Mouse (Mus musculus): Measurements from ENCODE around the gene Acox3. TPM values are rescaled to one million over a fixed set of nuclear protein-coding genes. Genes with fewer than 3 reads are reported as not detected.

Gene Acox3
- polyA plus RNA-seq, 1 experiment, result 63.0 TPM

- no peak overlapping the region for H3K27ac ChIP-seq (ENCODE audit: insufficient read depth, low read length)
- H3K27me3 ChIP-seq (ENCODE audit: control insufficient read depth, insufficient read depth, low read length), result no peaks in the 10 kb centered on the region
- H3K36me3 ChIP-seq (ENCODE audit: control insufficient read depth, insufficient read depth, low read length), result peaks cover 47% of the 10 kb centered on the region
- WGBS, result 62% methylated on average over 12 of the region's 12 CpGs
- no peak for TF ChIP-seq POLR2A (IDR thresholded peaks at IDR 0.05; ENCODE audit: low read depth, low read length)
- TF ChIP-seq CTCF (IDR thresholded peaks at IDR 0.05; ENCODE audit: extremely low read depth, insufficient read depth, insufficient read length, insufficient replicate concordance), result no peak
- no peaks in the 10 kb centered on the region for H3K4me1 ChIP-seq (ENCODE audit: control insufficient read depth, insufficient read depth, insufficient read length)
- H3K4me3 ChIP-seq (ENCODE audit: extremely low read depth, insufficient read depth, insufficient read length), result no peak overlapping the region
- no peak for DNase-seq (ENCODE audit: low read depth in 1 of 2, low spot score in 2 of 2)
Observed at GRCm38 (mm10) chr5:35609381-35609780, 26.5 kb downstream of the Acox3 start.

- DNase-seq (ENCODE audit: low read depth in 1 of 2, low spot score in 2 of 2), result no peak
- TF ChIP-seq POLR2A (IDR thresholded peaks at IDR 0.05; ENCODE audit: low read depth, low read length) (no peak), CTCF (IDR thresholded peaks at IDR 0.05; ENCODE audit: extremely low read depth, insufficient read depth, insufficient read length, insufficient replicate concordance) (no peak)
- Histone ChIP-seq H3K4me3 (ENCODE audit: extremely low read depth, insufficient read depth, insufficient read length) (no peak overlapping the region), H3K27ac (ENCODE audit: insufficient read depth, low read length) (no peak overlapping the region), H3K27me3 (ENCODE audit: control insufficient read depth, insufficient read depth, low read length) (no peaks in the 10 kb centered on the region), H3K4me1 (ENCODE audit: control insufficient read depth, insufficient read depth, insufficient read length) (no peaks in the 10 kb centered on the region), H3K36me3 (ENCODE audit: control insufficient read depth, insufficient read depth, low read length) (peaks cover 45% of the 10 kb centered on the region)
- WGBS, result 64% methylated on average over 2 of the region's 2 CpGs
Observed at GRCm38 (mm10) chr5:35609971-35610370, 27.1 kb downstream of the Acox3 start.

GRCm38 (mm10) chr5:35610381-35610780 is 27.5 kb downstream of the Acox3 start:
- Histone ChIP-seq H3K36me3 (ENCODE audit: control insufficient read depth, insufficient read depth, low read length) (peaks cover 43% of the 10 kb centered on the region), H3K4me1 (ENCODE audit: control insufficient read depth, insufficient read depth, insufficient read length) (no peaks in the 10 kb centered on the region), H3K27me3 (ENCODE audit: control insufficient read depth, insufficient read depth, low read length) (no peaks in the 10 kb centered on the region), H3K27ac (ENCODE audit: insufficient read depth, low read length) (no peak overlapping the region), H3K4me3 (ENCODE audit: extremely low read depth, insufficient read depth, insufficient read length) (no peak overlapping the region)
- no peak for DNase-seq (ENCODE audit: low read depth in 1 of 2, low spot score in 2 of 2)
- TF ChIP-seq POLR2A (IDR thresholded peaks at IDR 0.05; ENCODE audit: low read depth, low read length) (no peak), CTCF (IDR thresholded peaks at IDR 0.05; ENCODE audit: extremely low read depth, insufficient read depth, insufficient read length, insufficient replicate concordance) (no peak)
- WGBS, result 86% methylated on average over 7 of the region's 7 CpGs

GRCm38 (mm10) chr5:35611170-35611569 is 28.3 kb downstream of the Acox3 start:
- TF ChIP-seq CTCF (IDR thresholded peaks at IDR 0.05; ENCODE audit: extremely low read depth, insufficient read depth, insufficient read length, insufficient replicate concordance) (no peak), POLR2A (IDR thresholded peaks at IDR 0.05; ENCODE audit: low read depth, low read length) (no peak)
- H3K27me3 ChIP-seq (ENCODE audit: control insufficient read depth, insufficient read depth, low read length), result no peaks in the 10 kb centered on the region

GRCm38 (mm10) chr5:35611900-35612299 is 29.1 kb downstream of the Acox3 start:
- H3K27ac ChIP-seq (ENCODE audit: insufficient read depth, low read length), result no peak overlapping the region
- WGBS, result 93% methylated on average over 11 of the region's 11 CpGs

More at GRCm38 (mm10) chr5:35611170-35611569, 28.3 kb downstream of the Acox3 start:
- no peaks in the 10 kb centered on the region for H3K4me1 ChIP-seq (ENCODE audit: control insufficient read depth, insufficient read depth, insufficient read length)
- WGBS, result 88% methylated on average over 9 of the region's 9 CpGs
- H3K27ac ChIP-seq (ENCODE audit: insufficient read depth, low read length), result no peak overlapping the region
- peaks cover 37% of the 10 kb centered on the region for H3K36me3 ChIP-seq (ENCODE audit: control insufficient read depth, insufficient read depth, low read length)
- no peak overlapping the region for H3K4me3 ChIP-seq (ENCODE audit: extremely low read depth, insufficient read depth, insufficient read length)
- DNase-seq (ENCODE audit: low read depth in 1 of 2, low spot score in 2 of 2), result no peak

GRCm38 (mm10) chr5:35612722-35613121 is 29.9 kb downstream of the Acox3 start:
- no peak for TF ChIP-seq POLR2A (IDR thresholded peaks at IDR 0.05; ENCODE audit: low read depth, low read length)
- TF ChIP-seq CTCF (IDR thresholded peaks at IDR 0.05; ENCODE audit: extremely low read depth, insufficient read depth, insufficient read length, insufficient replicate concordance), result no peak
- no peaks in the 10 kb centered on the region for H3K27me3 ChIP-seq (ENCODE audit: control insufficient read depth, insufficient read depth, low read length)
- DNase-seq (ENCODE audit: low read depth in 1 of 2, low spot score in 2 of 2), result no peak
- H3K4me1 ChIP-seq (ENCODE audit: control insufficient read depth, insufficient read depth, insufficient read length), result no peaks in the 10 kb centered on the region
- H3K4me3 ChIP-seq (ENCODE audit: extremely low read depth, insufficient read depth, insufficient read length), result no peak overlapping the region
- peaks cover 33% of the 10 kb centered on the region for H3K36me3 ChIP-seq (ENCODE audit: control insufficient read depth, insufficient read depth, low read length)
- no peak overlapping the region for H3K27ac ChIP-seq (ENCODE audit: insufficient read depth, low read length)
- WGBS, result 90% methylated on average over 8 of the region's 8 CpGs

More at GRCm38 (mm10) chr5:35611900-35612299, 29.1 kb downstream of the Acox3 start:
- TF ChIP-seq POLR2A (IDR thresholded peaks at IDR 0.05; ENCODE audit: low read depth, low read length), result no peak
- no peak for TF ChIP-seq CTCF (IDR thresholded peaks at IDR 0.05; ENCODE audit: extremely low read depth, insufficient read depth, insufficient read length, insufficient replicate concordance)
- H3K27me3 ChIP-seq (ENCODE audit: control insufficient read depth, insufficient read depth, low read length), result no peaks in the 10 kb centered on the region
- no peaks in the 10 kb centered on the region for H3K4me1 ChIP-seq (ENCODE audit: control insufficient read depth, insufficient read depth, insufficient read length)
- H3K36me3 ChIP-seq (ENCODE audit: control insufficient read depth, insufficient read depth, low read length), result peaks cover 33% of the 10 kb centered on the region
- no peak overlapping the region for H3K4me3 ChIP-seq (ENCODE audit: extremely low read depth, insufficient read depth, insufficient read length)
- DNase-seq (ENCODE audit: low read depth in 1 of 2, low spot score in 2 of 2), result no peak

GRCm38 (mm10) chr5:35616943-35617342 is 34.1 kb downstream of the Acox3 start:
- Histone ChIP-seq H3K27me3 (ENCODE audit: control insufficient read depth, insufficient read depth, low read length) (no peaks in the 10 kb centered on the region), H3K36me3 (ENCODE audit: control insufficient read depth, insufficient read depth, low read length) (peaks cover 4% of the 10 kb centered on the region), H3K4me3 (ENCODE audit: extremely low read depth, insufficient read depth, insufficient read length) (no peak overlapping the region), H3K27ac (ENCODE audit: insufficient read depth, low read length) (no peak overlapping the region), H3K4me1 (ENCODE audit: control insufficient read depth, insufficient read depth, insufficient read length) (no peaks in the 10 kb centered on the region)
- TF ChIP-seq CTCF (IDR thresholded peaks at IDR 0.05; ENCODE audit: extremely low read depth, insufficient read depth, insufficient read length, insufficient replicate concordance) (no peak), POLR2A (IDR thresholded peaks at IDR 0.05; ENCODE audit: low read depth, low read length) (no peak)
- WGBS, result 79% methylated on average over 5 of the region's 5 CpGs
- DNase-seq (ENCODE audit: low read depth in 1 of 2, low spot score in 2 of 2), result no peak

Measured in spleen, adult 2 months (tissue).